ENCODE assay signal across 8 mouse cellular contexts in the genomic region with DNA sequence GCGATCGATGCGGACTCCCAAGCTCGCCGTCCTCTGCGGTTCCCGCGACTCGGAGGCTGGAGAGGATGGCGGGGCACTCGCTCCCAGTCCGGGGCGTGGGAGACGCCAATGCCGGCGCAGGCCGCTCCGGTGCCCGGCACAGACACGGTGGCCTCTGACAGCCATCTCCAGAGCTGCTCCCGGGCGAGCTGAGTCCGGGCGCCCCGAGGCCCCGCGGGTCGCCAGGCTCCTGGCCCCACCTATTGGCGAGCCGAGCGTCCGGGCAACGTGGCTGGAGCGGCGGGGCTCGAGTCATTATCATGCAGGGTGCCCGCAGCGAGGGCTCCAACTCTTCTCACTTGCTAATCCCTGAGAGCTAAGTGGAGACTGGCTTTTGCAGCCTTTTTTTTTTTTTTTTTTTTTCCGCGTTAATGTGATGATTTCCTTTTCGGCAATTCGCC. TPM values are rescaled to one million over a fixed set of nuclear protein-coding genes. Genes with fewer than 3 reads are reported as not detected.
DNase-seq lines count a peak whose midpoint lies in the region; ATAC-seq lines count a peak whose summit lies in the region.

No protein-coding gene starts in this region.

- no peaks in the 10 kb centered on the region; the same call in 1 of the 2 replicates for H3K27me3 ChIP-seq in forebrain, embryonic 11.5 days (ENCODE audit: control insufficient read depth, insufficient read depth, low read length)
- H3K27me3 ChIP-seq in hindbrain, embryonic 14.5 days (ENCODE audit: control insufficient read depth, insufficient read depth, low read length), result no peaks in the 10 kb centered on the region
- H3K27me3 ChIP-seq in limb, embryonic 11.5 days (ENCODE audit: control insufficient read depth, insufficient read depth, low read length), result peaks cover 16% of the 10 kb centered on the region
- 0 out of 2 replicates have a peak, but pooled peaks cover 7% of the 10 kb centered on the region for H3K27me3 ChIP-seq in neural tube, embryonic 13.5 days

- H3K27ac ChIP-seq in forebrain, embryonic 11.5 days (ENCODE audit: low read depth, low read length), result no peak overlapping the region
- H3K27ac ChIP-seq in hindbrain, embryonic 14.5 days, result peak overlapping the region; percentile 90
- no peak overlapping the region for H3K27ac ChIP-seq in limb, embryonic 11.5 days (replicated peaks; ENCODE audit: low read depth, low read length)
- H3K27ac ChIP-seq in neural tube, embryonic 13.5 days (replicated peaks), result peak overlapping the region; percentile 89

- peak; percentile 62 for ATAC-seq in cerebellum, adult (ENCODE audit: insufficient number of reproducible peaks, low FRiP score, low TSS enrichment)
- peak; percentile 63 for ATAC-seq in forebrain, embryonic 11.5 days (replicated peaks; ENCODE audit: low FRiP score)
- peak; percentile 67 for ATAC-seq in hindbrain, embryonic 14.5 days (ENCODE audit: low FRiP score)
- peak; percentile 49; the same call in 1 of the 2 replicates for ATAC-seq in limb, embryonic 11.5 days (ENCODE audit: insufficient number of reproducible peaks, low FRiP score, low TSS enrichment, low read depth)
- peak; percentile 62 for ATAC-seq in neural tube, embryonic 13.5 days (ENCODE audit: low read depth)

- peak; percentile 43 for DNase-seq in gastrocnemius, postnatal 10 days
- DNase-seq in gastrocnemius, adult 8-10 months (ENCODE audit: low spot score in 2 of 2), result no peak
- peak; percentile 84 for DNase-seq in forebrain, embryonic 11.5 days (ENCODE audit: low spot score)
- peak; percentile 53 for DNase-seq in hindbrain, embryonic 14.5 days (ENCODE audit: low spot score)
- peak; percentile 69 for DNase-seq in limb, embryonic 11.5 days (ENCODE audit: low spot score)
- no peak for DNase-seq in spleen, postnatal 14 days (ENCODE audit: low spot score in 2 of 2)

- H3K4me1 ChIP-seq in forebrain, embryonic 11.5 days (replicated peaks; ENCODE audit: control insufficient read depth, insufficient read depth, low read length), result no peaks in the 10 kb centered on the region
- H3K4me1 ChIP-seq in hindbrain, embryonic 14.5 days (replicated peaks; ENCODE audit: control insufficient read depth, insufficient read depth, low read length), result peaks cover 17% of the 10 kb centered on the region
- H3K4me1 ChIP-seq in limb, embryonic 11.5 days (ENCODE audit: control insufficient read depth, insufficient read depth, low read length), result no peaks in the 10 kb centered on the region; the same call in 1 of the 2 replicates
- H3K4me1 ChIP-seq in neural tube, embryonic 13.5 days (replicated peaks), result peaks cover 30% of the 10 kb centered on the region

- no peaks in the 10 kb centered on the region for H3K9me3 ChIP-seq in forebrain, embryonic 11.5 days (ENCODE audit: control insufficient read depth, low read length)
- no peaks in the 10 kb centered on the region for H3K9me3 ChIP-seq in hindbrain, embryonic 14.5 days (ENCODE audit: control insufficient read depth, low read length)
- no peaks in the 10 kb centered on the region for H3K9me3 ChIP-seq in limb, embryonic 11.5 days (ENCODE audit: control insufficient read depth, low read length)
- H3K9me3 ChIP-seq in neural tube, embryonic 13.5 days, result no peaks in the 10 kb centered on the region

- no peaks in the 10 kb centered on the region for H3K36me3 ChIP-seq in forebrain, embryonic 11.5 days (ENCODE audit: control insufficient read depth, insufficient read depth, low read length)
- no peaks in the 10 kb centered on the region for H3K36me3 ChIP-seq in hindbrain, embryonic 14.5 days (replicated peaks; ENCODE audit: control insufficient read depth, insufficient read depth)
- no peaks in the 10 kb centered on the region for H3K36me3 ChIP-seq in limb, embryonic 11.5 days (ENCODE audit: control insufficient read depth, insufficient read depth, low read length)
- H3K36me3 ChIP-seq in neural tube, embryonic 13.5 days, result no peaks in the 10 kb centered on the region

- H3K4me3 ChIP-seq in forebrain, embryonic 11.5 days (ENCODE audit: low read depth, low read length), result peak overlapping the region; percentile 66
- H3K4me3 ChIP-seq in hindbrain, embryonic 14.5 days (replicated peaks; ENCODE audit: low read length), result peak overlapping the region; percentile 89
- peak overlapping the region; percentile 54 for H3K4me3 ChIP-seq in limb, embryonic 11.5 days (ENCODE audit: low read depth, low read length)
- peak overlapping the region; percentile 84 for H3K4me3 ChIP-seq in neural tube, embryonic 13.5 days

- peak overlapping the region; percentile 75 for H3K9ac ChIP-seq in forebrain, embryonic 11.5 days (ENCODE audit: low read length)
- H3K9ac ChIP-seq in hindbrain, embryonic 14.5 days, result peak overlapping the region; percentile 89
- peak overlapping the region; percentile 34; the same call in 1 of the 2 replicates for H3K9ac ChIP-seq in limb, embryonic 11.5 days (ENCODE audit: low read length)
- H3K9ac ChIP-seq in neural tube, embryonic 13.5 days, result peak overlapping the region; percentile 84

- peak overlapping the region; percentile 88 for H3K4me2 ChIP-seq in forebrain, embryonic 11.5 days (ENCODE audit: low read depth, low read length, severe bottlenecking)
- peak overlapping the region; percentile 76 for H3K4me2 ChIP-seq in hindbrain, embryonic 14.5 days (replicated peaks)
- peak overlapping the region; percentile 94 for H3K4me2 ChIP-seq in limb, embryonic 11.5 days (ENCODE audit: low read depth, severe bottlenecking)
- peak overlapping the region; percentile 91 for H3K4me2 ChIP-seq in neural tube, embryonic 13.5 days

- WGBS in forebrain, embryonic 11.5 days, result 0% methylated on average over 41 of the region's 42 CpGs
- 0% methylated on average over 40 of the region's 42 CpGs for WGBS in hindbrain, embryonic 14.5 days
- under 1% methylated on average over 41 of the region's 42 CpGs for WGBS in limb, embryonic 11.5 days
- under 1% methylated on average over 42 of the region's 42 CpGs for WGBS in neural tube, embryonic 13.5 days

RNA-seq across cellular contexts. Expression of a gene that starts 1.8 kb away (rescaled TPM):
- under 1 TPM; 0.43 to 0.61 TPM for total RNA-seq in gastrocnemius, postnatal 10 days (2021)
- total RNA-seq in gastrocnemius, adult 8-10 months (2022), result not detected
- polyA plus RNA-seq in forebrain, embryonic 11.5 days (2014; fragmentation: Nextera tagmentation; extraction: Ambion mirVana), result 0.51 and 0.90 TPM in 2 replicates
- polyA plus RNA-seq in hindbrain, embryonic 14.5 days (2014; fragmentation: Nextera tagmentation; extraction: Ambion mirVana), result 16.6 and 18.1 TPM in 2 replicates
- polyA plus RNA-seq in limb, embryonic 11.5 days (2014; fragmentation: Nextera tagmentation; extraction: Ambion mirVana), result 0.21 and 0.51 TPM in 2 replicates
- polyA plus RNA-seq in neural tube, embryonic 13.5 days (2015; fragmentation: Nextera tagmentation; extraction: Ambion mirVana), result 9.0 and 9.6 TPM in 2 replicates

Comparison
In these comparisons a context has a peak if more than half of its experiments do, and no peak if none do; other contexts are left out.
1. DNase-seq: peak in gastrocnemius, postnatal 10 days (single experiment), forebrain, embryonic 11.5 days (single experiment), hindbrain, embryonic 14.5 days (single experiment) and limb, embryonic 11.5 days (single experiment); none in gastrocnemius, adult 8-10 months (0 of 2) and spleen, postnatal 14 days (0 of 2).
2. H3K27ac ChIP-seq: peak in hindbrain, embryonic 14.5 days (single experiment) and neural tube, embryonic 13.5 days (single experiment); none in forebrain, embryonic 11.5 days (single experiment) and limb, embryonic 11.5 days (single experiment).
3. H3K9ac ChIP-seq: peak in every context shown above with its lines; median percentile 89 in hindbrain, embryonic 14.5 days; 84 in neural tube, embryonic 13.5 days; 75 in forebrain, embryonic 11.5 days; 34 in limb, embryonic 11.5 days.
4. Peak in every context shown above with its lines, with median percentiles within 50 percentile points of each other: ATAC-seq, H3K4me2 ChIP-seq and H3K4me3 ChIP-seq.